Mouse (Mus musculus) MEL (cell line): ENCODE data around the gene Hnrnpr.

Experiments used
- CTCF ChIP-seq, 3 experiments: IDR thresholded peaks in 2 of 3; conservative IDR thresholded peaks in 1 of 3; 2 replicates each; pipeline ENCODE4 v1.5.1; 2011 to 2012; ENCODE audit warnings: low read length in 3 of 3, low read depth in 2 of 3, mild to moderate bottlenecking in 2 of 3, improper control_type of control experiment in 1 of 3, inconsistent platforms in 1 of 3, mixed read lengths in 1 of 3, moderate library complexity in 1 of 3; ENCODE audit not compliant: control insufficient read depth in 1 of 3, insufficient read depth in 1 of 3, poor library complexity in 1 of 3, severe bottlenecking in 1 of 3
- POLR2A ChIP-seq, 2 experiments: IDR thresholded peaks; 2 replicates each; pipeline ENCODE4 v1.6.1; 2011 to 2012; ENCODE audit warnings: low read length in 2 of 2, mild to moderate bottlenecking in 2 of 2, control low read depth in 1 of 2, improper control_type of control experiment in 1 of 2, low read depth in 1 of 2, moderate library complexity in 1 of 2; ENCODE audit not compliant: control insufficient read depth in 1 of 2, insufficient read depth in 1 of 2, poor library complexity in 1 of 2

DNA sequence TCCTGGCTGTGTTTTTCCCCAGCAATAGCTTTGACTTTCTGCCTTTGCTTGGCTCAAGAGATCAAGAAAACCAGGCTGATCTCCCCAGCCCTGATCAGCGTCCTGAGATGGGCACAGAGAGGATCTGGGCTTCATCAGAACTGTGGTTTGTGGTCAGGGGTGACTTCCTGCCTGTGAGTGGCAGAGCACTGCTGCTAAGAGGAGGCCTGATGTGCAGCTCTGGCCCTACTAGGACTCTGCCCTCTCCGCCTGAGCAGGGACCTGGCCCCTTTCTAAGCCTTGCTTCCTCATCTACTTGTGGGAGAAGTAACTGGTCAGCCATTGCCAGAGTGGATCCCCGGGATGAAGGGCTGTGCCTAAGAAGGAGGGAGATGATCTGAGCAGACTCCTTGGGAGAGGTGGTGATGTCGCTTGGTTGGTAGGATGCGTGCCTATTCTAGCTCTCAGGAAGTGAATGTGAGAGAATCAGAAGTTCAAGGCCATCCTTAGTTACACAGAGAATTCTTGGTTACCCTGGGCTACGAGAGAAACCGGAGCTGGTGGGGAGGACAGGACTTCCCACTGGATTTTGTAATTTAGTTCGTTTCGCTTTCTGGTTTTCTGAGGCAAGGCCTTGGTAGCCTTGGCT is 43.9 kb upstream of the Hnrnpr start:
- TF ChIP-seq POLR2A (IDR thresholded peaks at IDR 0.05; ENCODE audit: control insufficient read depth in 1 of 2, insufficient read depth in 1 of 2, low read depth in 1 of 2, low read length in 2 of 2, poor library complexity in 1 of 2), result no peak
- no peak for TF ChIP-seq CTCF (IDR thresholded peaks at IDR 0.05 in 2 of 3, conservative IDR thresholded peaks at IDR 0.05 in 1 of 3; ENCODE audit: control insufficient read depth in 1 of 3, insufficient read depth in 1 of 3, low read depth in 2 of 3, low read length in 3 of 3, poor library complexity in 1 of 3, severe bottlenecking in 1 of 3)
